Mouse (Mus musculus) right cerebral cortex, postnatal 25 days (tissue): ENCODE data around the gene Cyfip2.

Source experiments
- DNase-seq: peaks from one replicate; pipeline ENCODE4 v3.0.0; 2022

Cyfip2 gene

DNA sequence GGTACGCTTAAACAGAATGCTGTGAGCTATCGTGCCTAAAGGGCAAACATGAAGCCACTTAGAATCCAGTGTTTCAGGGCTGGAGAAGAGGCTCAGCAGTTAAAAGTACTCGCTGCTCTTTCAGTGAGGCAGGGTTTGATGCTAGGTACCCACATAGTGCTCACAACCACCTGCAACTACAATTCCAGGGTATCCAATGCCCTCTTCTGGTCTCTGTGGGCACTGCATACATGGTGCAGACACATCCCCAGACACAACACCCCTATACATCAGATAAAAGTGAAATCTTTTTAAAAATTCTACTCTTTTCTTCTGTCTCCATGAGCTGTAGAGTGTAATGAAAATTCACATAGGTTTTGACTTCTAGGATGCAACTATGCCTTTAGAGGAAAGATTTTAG is 38.7 kb downstream of the Cyfip2 start:
- DNase-seq, result no peak

GRCm38 (mm10) chr11:46272058-46272681 is 40.5 kb downstream of the Cyfip2 start:
- DNase-seq, result no peak

DNA sequence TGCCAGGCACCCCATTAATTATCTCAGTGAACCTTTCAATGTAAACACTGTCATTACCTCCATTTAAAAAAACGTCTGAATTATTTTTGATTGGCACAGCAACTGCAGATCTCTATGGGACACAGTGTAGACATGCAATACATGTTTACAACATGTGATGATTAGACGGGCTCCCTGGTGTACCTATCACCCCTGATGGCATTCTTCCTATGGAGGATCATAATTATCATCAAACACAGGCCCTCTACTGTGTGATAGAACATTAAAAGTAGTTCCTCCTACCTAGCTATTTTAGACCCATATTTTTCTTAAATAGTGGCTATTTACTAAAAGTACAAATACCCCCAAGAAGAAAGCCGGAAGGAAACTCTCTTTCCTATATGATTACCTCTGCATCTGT is 42.8 kb downstream of the Cyfip2 start:
- no peak for DNase-seq

GRCm38 (mm10) chr11:46269391-46269790 is 43.3 kb downstream of the Cyfip2 start:
- DNase-seq, result no peak

DNA sequence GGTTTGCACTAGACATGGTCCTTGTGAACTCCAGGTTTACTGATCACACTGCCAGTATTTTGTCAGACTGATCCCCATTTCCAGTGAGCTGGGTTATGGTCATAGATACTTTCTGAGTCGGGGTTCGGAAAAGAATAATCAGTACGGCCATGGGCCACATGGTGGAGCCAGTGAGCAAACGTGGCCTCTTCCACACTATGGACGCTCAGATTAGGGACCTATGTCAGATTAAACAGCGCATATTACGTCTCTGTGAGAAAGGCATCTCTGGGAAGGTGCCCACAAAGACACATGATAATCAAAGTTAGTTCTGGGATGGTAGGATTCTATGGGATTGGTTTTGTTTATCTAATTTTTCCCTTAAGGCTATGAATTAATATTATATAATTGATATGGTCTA is 43.7 kb downstream of the Cyfip2 start:
- DNase-seq, result peak; percentile 57

- no peak for DNase-seq
Observed at GRCm38 (mm10) chr11:46265031-46265786, 47.5 kb downstream of the Cyfip2 start.

GRCm38 (mm10) chr11:46264584-46264983 is 48.1 kb downstream of the Cyfip2 start:
- DNase-seq, result no peak

DNA sequence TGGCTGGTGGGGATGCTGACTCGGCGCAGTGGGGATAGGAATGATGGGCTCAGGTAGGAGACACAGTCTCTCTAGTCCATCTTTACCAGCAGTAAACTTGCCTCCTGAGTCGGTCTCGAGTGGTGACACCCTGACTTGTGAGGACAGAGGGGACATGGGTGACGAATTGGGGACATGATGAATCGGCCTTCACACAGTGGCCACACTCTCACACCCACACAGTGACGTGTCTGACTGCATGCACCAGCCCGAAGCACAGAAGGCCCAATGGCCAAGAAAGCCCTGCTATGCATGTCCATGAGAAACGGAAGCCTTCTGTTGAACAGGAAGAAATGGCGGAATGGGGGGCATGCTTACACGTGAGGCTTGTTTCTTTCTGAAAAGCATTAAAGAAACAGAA is 49.4 kb downstream of the Cyfip2 start:
- DNase-seq, result no peak

GRCm38 (mm10) chr11:46262854-46263253 is 49.8 kb downstream of the Cyfip2 start:
- DNase-seq, result no peak

- no peak for DNase-seq
Observed at GRCm38 (mm10) chr11:46258749-46259148, 53.9 kb downstream of the Cyfip2 start.

GRCm38 (mm10) chr11:46258207-46258606 is 54.5 kb downstream of the Cyfip2 start:
- DNase-seq, result no peak

DNA sequence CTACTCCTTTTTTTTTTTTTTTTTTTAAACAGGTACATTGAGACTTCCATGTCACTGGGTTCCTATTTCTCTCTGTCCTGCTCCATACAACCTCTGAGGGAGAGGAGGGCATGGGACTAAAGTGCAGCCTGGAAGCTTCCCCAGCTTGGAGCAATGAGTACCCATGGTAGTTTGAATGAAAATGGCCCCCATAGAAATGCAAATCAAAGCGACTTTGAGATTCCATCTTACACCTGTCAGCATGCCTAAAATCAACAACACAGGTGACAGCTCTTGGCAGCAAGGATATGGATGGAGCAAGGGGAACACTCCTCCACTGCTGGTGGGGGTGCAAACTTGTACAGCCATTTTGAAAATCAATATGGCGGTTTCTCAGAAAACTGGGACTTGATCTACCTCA is 57.4 kb downstream of the Cyfip2 start:
- DNase-seq, result no peak

DNA sequence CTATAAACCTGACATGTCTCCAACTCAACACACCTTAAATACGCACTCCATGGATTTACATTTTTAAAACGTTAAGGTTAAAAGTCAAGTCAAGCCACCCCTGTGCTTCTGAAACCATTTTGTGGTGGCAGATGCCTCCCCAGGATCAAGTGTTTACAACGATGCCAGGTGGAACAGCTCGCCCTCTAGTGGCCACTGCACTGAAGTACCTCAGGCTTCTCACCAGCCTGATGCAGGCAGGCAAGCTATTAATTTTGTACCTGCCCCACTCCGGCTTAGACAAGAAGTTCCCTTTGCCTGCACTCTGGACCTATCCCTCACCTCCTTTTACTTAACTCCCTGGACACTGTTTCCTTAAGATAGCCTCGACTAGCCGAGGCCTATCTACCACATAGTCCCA is 60.7 kb downstream of the Cyfip2 start:
- peak; percentile 70 for DNase-seq

GRCm38 (mm10) chr11:46248352-46248751 is 64.3 kb downstream of the Cyfip2 start:
- no peak for DNase-seq

GRCm38 (mm10) chr11:46246393-46246792 is 66.3 kb downstream of the Cyfip2 start:
- no peak for DNase-seq

- peak; percentile 57 for DNase-seq
Observed at GRCm38 (mm10) chr11:46245926-46246325, 66.7 kb downstream of the Cyfip2 start.

- no peak for DNase-seq
Observed at GRCm38 (mm10) chr11:46244731-46245604, 67.7 kb downstream of the Cyfip2 start.

- no peak for DNase-seq
Observed at GRCm38 (mm10) chr11:46241985-46242384, 70.7 kb downstream of the Cyfip2 start.

GRCm38 (mm10) chr11:46241150-46241673 is 71.4 kb downstream of the Cyfip2 start:
- no peak for DNase-seq

DNA sequence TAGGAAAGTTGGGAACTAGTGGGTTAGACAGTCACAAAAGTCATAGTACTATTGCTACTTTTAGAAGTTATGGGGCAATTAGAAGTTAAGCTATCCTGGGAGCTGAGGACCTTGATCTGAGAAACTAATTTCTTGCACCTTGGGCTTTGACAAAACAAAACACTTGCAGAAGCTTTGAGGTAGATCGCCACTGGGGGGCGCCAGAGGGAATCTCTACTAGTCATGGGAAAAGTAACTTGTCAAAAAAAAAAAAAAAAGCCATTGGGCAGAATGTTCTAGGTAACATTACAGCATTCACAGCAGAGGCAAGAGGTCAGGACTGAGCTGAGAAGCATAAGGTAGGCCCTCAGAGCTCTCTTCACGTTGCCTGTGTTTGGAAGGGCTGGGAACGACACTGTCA is 75.7 kb downstream of the Cyfip2 start:
- peak; percentile 59 for DNase-seq

- peak; percentile 82 for DNase-seq
Observed at GRCm38 (mm10) chr11:46235334-46235733, 77.3 kb downstream of the Cyfip2 start, which contains the start of gene Fndc9. Gene Fndc9, plus strand, starts transcription at chr11:46235531.

DNA sequence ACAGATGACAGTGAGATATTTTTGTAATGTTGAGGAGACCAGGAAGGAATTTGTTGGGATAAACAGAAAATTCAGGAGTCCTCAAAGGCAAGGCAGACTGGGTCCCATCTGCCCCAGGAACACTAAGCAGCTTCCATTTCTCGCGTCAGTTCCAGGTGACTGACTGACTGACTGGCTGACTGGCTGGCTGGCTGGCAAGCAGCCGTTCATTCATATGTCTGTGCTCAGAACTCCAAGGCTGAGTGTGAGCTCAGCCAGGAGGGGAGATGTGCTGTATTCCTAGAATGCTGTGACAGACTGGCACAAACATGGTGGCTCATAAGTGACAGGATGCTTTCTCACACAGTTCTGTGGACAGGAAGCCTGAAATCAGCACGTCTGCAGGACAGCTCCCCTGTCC is 78.7 kb downstream of the Cyfip2 start:
- DNase-seq, result no peak

- DNase-seq, result no peak
Observed at GRCm38 (mm10) chr11:46232803-46233202, 79.9 kb downstream of the Cyfip2 start.
